Mouse (Mus musculus): ENCODE results near the gene Adcy1. TPM values are rescaled to one million over a fixed set of nuclear protein-coding genes. Genes with fewer than 3 reads are reported as not detected.
A peak's percentile ranks its signal among the peaks of the same experiment; 100 is the strongest.

Adcy1 gene
- total RNA-seq, 2 experiments from 2014 or later = 0.79 to 0.89 TPM

- no peak for TF ChIP-seq CTCF (IDR thresholded peaks at IDR 0.05)
Measured at GRCm38 (mm10) chr11:7129319-7130051, 66.2 kb downstream of the Adcy1 start.

GRCm38 (mm10) chr11:7132736-7133387, 69.6 kb downstream of the Adcy1 start:
- H3K27ac ChIP-seq = no peak overlapping the region
- no peak for TF ChIP-seq CTCF (IDR thresholded peaks at IDR 0.05)
- no peak for DNase-seq
- H3K4me3 ChIP-seq = no peak overlapping the region
- intact Hi-C loops (cut with DNase I) = no loop called here

More at GRCm38 (mm10) chr11:7129319-7130051, 66.2 kb downstream of the Adcy1 start:
- H3K27ac ChIP-seq = no peak overlapping the region
- intact Hi-C loops (cut with DNase I) = no loop called here
- H3K4me3 ChIP-seq = no peak overlapping the region
- DNase-seq = no peak

GRCm38 (mm10) chr11:7133736-7134135, 70.4 kb downstream of the Adcy1 start:
- DNase-seq = no peak

GRCm38 (mm10) chr11:7134319-7134718, 71.0 kb downstream of the Adcy1 start:
- TF ChIP-seq CTCF (IDR thresholded peaks at IDR 0.05) = no peak

More at GRCm38 (mm10) chr11:7133736-7134135, 70.4 kb downstream of the Adcy1 start:
- Histone ChIP-seq H3K27ac (no peak overlapping the region), H3K4me3 (no peak overlapping the region)
- intact Hi-C loops (cut with DNase I) = no loop called here
- no peak for TF ChIP-seq CTCF (IDR thresholded peaks at IDR 0.05)

GRCm38 (mm10) chr11:7135301-7135700, 72.0 kb downstream of the Adcy1 start:
- no peak for TF ChIP-seq CTCF (IDR thresholded peaks at IDR 0.05)
- no peak overlapping the region for H3K4me3 ChIP-seq
- no peak for DNase-seq
- no peak overlapping the region for H3K27ac ChIP-seq
- intact Hi-C loops (cut with DNase I) = no loop called here

More at GRCm38 (mm10) chr11:7134319-7134718, 71.0 kb downstream of the Adcy1 start:
- intact Hi-C loops (cut with DNase I) = no loop called here
- no peak for DNase-seq
- Histone ChIP-seq H3K27ac (no peak overlapping the region), H3K4me3 (no peak overlapping the region)

GRCm38 (mm10) chr11:7135763-7136162, 72.5 kb downstream of the Adcy1 start:
- intact Hi-C loops (cut with DNase I) = no loop called here
- no peak for TF ChIP-seq CTCF (IDR thresholded peaks at IDR 0.05)
- DNase-seq = peak; percentile 42
- Histone ChIP-seq H3K4me3 (no peak overlapping the region), H3K27ac (no peak overlapping the region)

- no peak for DNase-seq
- Histone ChIP-seq H3K27ac (no peak overlapping the region), H3K4me3 (no peak overlapping the region)
- intact Hi-C loops (cut with DNase I) = no loop called here
- TF ChIP-seq CTCF (IDR thresholded peaks at IDR 0.05) = no peak
Measured at GRCm38 (mm10) chr11:7136246-7136855, 73.1 kb downstream of the Adcy1 start.

- DNase-seq = no peak
- Histone ChIP-seq H3K4me3 (no peak overlapping the region), H3K27ac (no peak overlapping the region)
- TF ChIP-seq CTCF (IDR thresholded peaks at IDR 0.05) = no peak
- intact Hi-C loops (cut with DNase I) = no loop called here
Measured at GRCm38 (mm10) chr11:7138370-7138769, 75.1 kb downstream of the Adcy1 start.

- no peak overlapping the region for H3K27ac ChIP-seq
- intact Hi-C loops (cut with DNase I) = loop anchor here (2.0 kb wide), 1 partner anchor 486 kb away; no protein-coding TSS in a partner anchor
- DNase-seq = peak; percentile 39
- peak; percentile 71 for TF ChIP-seq CTCF (IDR thresholded peaks at IDR 0.05)
- no peak overlapping the region for H3K4me3 ChIP-seq
Measured at GRCm38 (mm10) chr11:7140449-7140848, 77.2 kb downstream of the Adcy1 start.

GRCm38 (mm10) chr11:7142725-7143124, 79.4 kb downstream of the Adcy1 start:
- Histone ChIP-seq H3K4me3 (no peak overlapping the region), H3K27ac (no peak overlapping the region)
- intact Hi-C loops (cut with DNase I) = no loop called here
- no peak for TF ChIP-seq CTCF (IDR thresholded peaks at IDR 0.05)
- DNase-seq = no peak

GRCm38 (mm10) chr11:7144369-7144768, 81.1 kb downstream of the Adcy1 start:
- DNase-seq = no peak
- Histone ChIP-seq H3K27ac (no peak overlapping the region), H3K4me3 (no peak overlapping the region)
- peak; percentile 42 for TF ChIP-seq CTCF (IDR thresholded peaks at IDR 0.05)
- intact Hi-C loops (cut with DNase I) = no loop called here

GRCm38 (mm10) chr11:7145221-7145620, 81.9 kb downstream of the Adcy1 start:
- DNase-seq = no peak
- Histone ChIP-seq H3K4me3 (no peak overlapping the region), H3K27ac (no peak overlapping the region)
- TF ChIP-seq CTCF (IDR thresholded peaks at IDR 0.05) = no peak
- intact Hi-C loops (cut with DNase I) = no loop called here

GRCm38 (mm10) chr11:7147536-7147935, 84.2 kb downstream of the Adcy1 start:
- TF ChIP-seq CTCF (IDR thresholded peaks at IDR 0.05) = no peak
- H3K4me3 ChIP-seq = no peak overlapping the region
- no peak for DNase-seq
- H3K27ac ChIP-seq = no peak overlapping the region
- intact Hi-C loops (cut with DNase I) = no loop called here
